16 mouse cellular contexts compared by ENCODE assay signal in the genomic region with DNA sequence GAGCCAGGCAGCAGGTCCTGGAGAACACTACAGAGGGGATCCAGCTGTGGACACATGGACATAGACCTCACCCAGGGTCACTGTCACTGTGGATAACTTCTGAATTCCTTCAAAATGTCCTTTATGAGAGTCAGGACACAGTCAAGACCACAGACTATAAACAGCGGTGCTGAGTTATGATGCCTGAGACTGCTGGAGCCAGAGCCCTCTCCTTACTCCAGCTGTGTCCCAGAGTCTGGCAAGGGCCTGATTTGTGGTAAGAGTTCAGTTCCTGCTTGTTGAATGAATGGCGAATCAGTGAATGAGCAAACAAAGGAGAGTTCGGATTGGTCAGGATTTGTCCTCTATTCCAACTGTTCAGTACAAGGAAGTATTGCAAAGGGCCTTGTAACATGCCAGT. TPM values are rescaled to one million over a fixed set of nuclear protein-coding genes. Genes with fewer than 3 reads are reported as not detected.
DNase-seq lines count a peak whose midpoint lies in the region; ATAC-seq and TF ChIP-seq lines count a peak whose summit lies in the region.
"Had no signal": no experiment of that assay in that cellular context is flagged by ENCODE, and none has a peak within 500 bp of the region (broad histone marks: within the 10 kb centered on the region; RNA-seq: fewer than 3 reads in every experiment).

No protein-coding gene starts in this region.

- WGBS in kidney, adult 2 months, result 76% methylated on average over 3 of the region's 3 CpGs

- no peaks in the 10 kb centered on the region for H3K9me3 ChIP-seq in megakaryocyte, embryonic 14.5 days
- H3K9me3 ChIP-seq: heart, embryonic 12.5 days; lung, embryonic 15.5 days had no signal

- H3K27me3 ChIP-seq in megakaryocyte, embryonic 14.5 days (replicated peaks), result no peaks in the 10 kb centered on the region
- H3K27me3 ChIP-seq in kidney, adult 2 months (replicated peaks; ENCODE audit: control insufficient read depth, insufficient read depth, low read length), result no peaks in the 10 kb centered on the region
- H3K27me3 ChIP-seq: heart, embryonic 12.5 days; lung, embryonic 15.5 days had no signal

- no peak for TF ChIP-seq CTCF in kidney, adult 2 months (conservative IDR thresholded peaks at IDR 0.05; ENCODE audit: insufficient read depth, insufficient read length, low read depth, low read length)

- H3K27ac ChIP-seq in kidney, adult 2 months (ENCODE audit: insufficient read depth, low read depth, low read length), result peak overlapping the region; percentile 3; the same call in 1 of the 2 replicates
- H3K27ac ChIP-seq: layer of hippocampus, adult 2 months; lung, embryonic 15.5 days had no signal

- DNase-seq in kidney, adult 2 months, result peak; percentile 76
- DNase-seq in kidney, postnatal 36 days, result peak; percentile 46 to 67
- DNase-seq in gastrocnemius, postnatal 10 days, result no peak
- no peak for DNase-seq in spleen, postnatal 10 days (ENCODE audit: low spot score in 2 of 2)
- no peak for DNase-seq in cerebellum, adult 9-10 months
- DNase-seq: adrenal gland, postnatal 36 days; cerebellum, postnatal 10 days; gastrocnemius, postnatal 25 days; heart, postnatal 36 days; liver had no signal

- peaks cover 95% of the 10 kb centered on the region for H3K4me1 ChIP-seq in megakaryocyte, embryonic 14.5 days
- 0 out of 2 replicates have a peak, but pooled peaks cover 2% of the 10 kb centered on the region for H3K4me1 ChIP-seq in kidney, adult 2 months (ENCODE audit: control insufficient read depth, insufficient read depth, low read length)

- peaks cover 8% of the 10 kb centered on the region for H3K36me3 ChIP-seq in megakaryocyte, embryonic 14.5 days (replicated peaks; ENCODE audit: low read length)
- no peaks in the 10 kb centered on the region for H3K36me3 ChIP-seq in kidney, adult 2 months (ENCODE audit: control insufficient read depth, insufficient read depth, low read length)
- H3K36me3 ChIP-seq: heart, embryonic 12.5 days; lung, embryonic 15.5 days had no signal

- TF ChIP-seq POLR2A in kidney, adult 2 months (IDR thresholded peaks at IDR 0.05; ENCODE audit: low read depth, low read length), result no peak

- no peak for ATAC-seq in megakaryocyte, adult 5-6 weeks (ENCODE audit: poor library complexity, severe bottlenecking)
- ATAC-seq: hindbrain, embryonic 16.5 days had no signal

- peak overlapping the region; percentile 23 for H3K4me3 ChIP-seq in megakaryocyte, embryonic 14.5 days (replicated peaks)
- H3K4me3 ChIP-seq in kidney, adult 2 months (ENCODE audit: insufficient read depth, low read depth, low read length), result no peak overlapping the region
- H3K4me3 ChIP-seq: heart, embryonic 12.5 days; layer of hippocampus, adult 2 months; lung, embryonic 15.5 days had no signal

RNA-seq across cellular contexts. Expression of a gene that starts 34.7 kb away (rescaled TPM):
- polyA plus RNA-seq in megakaryocyte, embryonic 14.5 days (2012; ENCODE audit: insufficient read depth, low replicate concordance), result 1,439 and 1,641 TPM in 2 replicates
- 464 and 549 TPM in 2 replicates for total RNA-seq in megakaryocyte, adult 5-6 weeks (2015)
- total RNA-seq in megakaryocyte, adult 5-6 weeks (2017), result 759 and 878 TPM in 2 replicates
- polyA plus RNA-seq in kidney, adult 2 months (2012; rRNA removed), result 57.7 and 64.1 TPM in 2 replicates
- 100 to 1,000 TPM; 117 to 155 TPM for total RNA-seq in gastrocnemius, postnatal 10 days (2021)

RNA-seq across cellular contexts. Expression of a gene that starts 52.1 kb away (rescaled TPM):
- polyA plus RNA-seq in megakaryocyte, embryonic 14.5 days (2012; ENCODE audit: insufficient read depth, low replicate concordance), result 186 and 405 TPM in 2 replicates
- total RNA-seq in megakaryocyte, adult 5-6 weeks (2015), result 162 and 187 TPM in 2 replicates
- 23.2 and 39.4 TPM in 2 replicates for total RNA-seq in megakaryocyte, adult 5-6 weeks (2017)
- polyA plus RNA-seq in kidney, adult 2 months (2012; rRNA removed), result 396 and 408 TPM in 2 replicates
- 100 to 1,000 TPM; 198 to 232 TPM for total RNA-seq in gastrocnemius, postnatal 10 days (2021)

Comparison
In these comparisons a context has a peak if more than half of its experiments do, and no peak if none do; other contexts are left out.
1. DNase-seq: peak in kidney, adult 2 months (single experiment) and kidney, postnatal 36 days (2 of 2); none in gastrocnemius, postnatal 10 days (single experiment), spleen, postnatal 10 days (0 of 2) and cerebellum, adult 9-10 months (single experiment).